Comparison of ENCODE assay signal across 16 mouse cellular contexts in genomic region chr3:113312937-113313336, GRCm38 (mm10). TPM values are rescaled to one million over a fixed set of nuclear protein-coding genes. Genes with fewer than 3 reads are reported as not detected.
"Had no signal": no experiment of that assay in that cellular context is flagged by ENCODE, and none has a peak within 500 bp of the region (broad histone marks: within the 10 kb centered on the region; RNA-seq: fewer than 3 reads in every experiment).

No protein-coding gene starts in this region.

RNA-seq across cellular contexts. Expression of gene Amy2a3, which starts 10.9 kb away (rescaled TPM):
- total RNA-seq: layer of hippocampus, postnatal 10 days; layer of hippocampus, postnatal 36 days; left cerebral cortex, adult 2 months; left cerebral cortex, postnatal 10 days; left cerebral cortex, postnatal 36 days; megakaryocyte, adult 5-6 weeks had no signal
- polyA plus RNA-seq: liver, adult 2 months; liver, embryonic 13.5 days; lung, adult 2 months; lung, postnatal 0 days; macrophage; myocyte; neural tube, embryonic 14.5 days; thymus, postnatal 0 days had no signal

RNA-seq across cellular contexts. Expression of gene Amy2a4, which starts 21.7 kb away (rescaled TPM):
- total RNA-seq: layer of hippocampus, postnatal 10 days; layer of hippocampus, postnatal 36 days; left cerebral cortex, adult 2 months; left cerebral cortex, postnatal 10 days; left cerebral cortex, postnatal 36 days; megakaryocyte, adult 5-6 weeks had no signal
- polyA plus RNA-seq: liver, adult 2 months; liver, embryonic 13.5 days; lung, adult 2 months; lung, postnatal 0 days; macrophage; myocyte; neural tube, embryonic 14.5 days; thymus, postnatal 0 days had no signal

RNA-seq across cellular contexts. Expression of gene Amy2a2, which starts 43.5 kb away (rescaled TPM):
- total RNA-seq: layer of hippocampus, postnatal 10 days; layer of hippocampus, postnatal 36 days; left cerebral cortex, adult 2 months; left cerebral cortex, postnatal 10 days; left cerebral cortex, postnatal 36 days; megakaryocyte, adult 5-6 weeks had no signal
- polyA plus RNA-seq: liver, adult 2 months; liver, embryonic 13.5 days; lung, adult 2 months; lung, postnatal 0 days; macrophage; myocyte; neural tube, embryonic 14.5 days; thymus, postnatal 0 days had no signal

RNA-seq across cellular contexts. Expression of gene Amy2a5, which starts 54.3 kb away (rescaled TPM):
- total RNA-seq: layer of hippocampus, postnatal 10 days; megakaryocyte, adult 5-6 weeks had no signal
- polyA plus RNA-seq: limb, embryonic 13.5 days; lung, postnatal 0 days; macrophage; myocyte; small intestine, adult 2 months; thymus, postnatal 0 days had no signal
